Mouse (Mus musculus) lung, adult 2 months (tissue): ENCODE measurements around the gene Art4.

Source experiments
- CTCF ChIP-seq: fragments of 200-500 bp; IDR thresholded peaks from 2 replicates; pipeline ENCODE4 v1.5.1; 2011; ENCODE audit warnings: mild to moderate bottlenecking, low read length, control low read depth; ENCODE audit not compliant: insufficient read depth
- POLR2A ChIP-seq: fragments of 200-500 bp; IDR thresholded peaks from 2 replicates; pipeline ENCODE4 v1.6.1; 2011; ENCODE audit warnings: low read depth, mild to moderate bottlenecking, control low read depth, low read length, borderline replicate concordance; ENCODE audit errors: extremely low read depth

- no peak for TF ChIP-seq CTCF
- no peak for TF ChIP-seq POLR2A
Measured at GRCm38 (mm10) chr6:136894532-136895339, 37.2 kb upstream of the Art4 start.
